Mouse (Mus musculus): Measurements from ENCODE around the gene Wdr27. TPM values are rescaled to one million over a fixed set of nuclear protein-coding genes. Genes with fewer than 3 reads are reported as not detected.

The Wdr27 gene
- total and polyA plus RNA-seq, 3 experiments, result 1.7 to 2.3 (median 2.1) TPM

DNA sequence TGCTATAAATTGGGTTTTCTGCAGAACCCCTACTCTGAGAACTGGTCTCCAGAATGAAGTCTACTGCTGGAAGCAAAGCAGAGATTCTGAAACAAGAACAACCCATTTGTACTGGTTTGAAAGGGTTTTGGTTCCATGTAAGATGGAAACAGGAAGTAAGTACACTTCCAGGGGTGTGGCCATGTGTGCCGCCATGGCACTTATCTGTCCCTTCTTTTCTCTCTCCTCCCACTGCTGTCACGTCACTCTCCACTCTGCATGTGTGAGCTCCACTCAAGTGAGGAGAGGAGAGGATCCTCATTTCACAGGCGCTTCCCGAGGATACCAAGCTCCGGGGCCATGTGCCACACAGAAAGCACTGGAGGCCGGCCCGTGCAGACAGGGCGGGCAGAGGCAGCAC lies 10.5 kb upstream of the Wdr27 start:
- dilution Hi-C loops (cut with MboI; ENCODE audit: extremely low pct_ligation_motif_present, extremely low pct_unique_long_range_greater_than_20kb, low sequenced_read_pairs), result no loop called here
- peaks cover 11 to 52% of the 10 kb centered on the region in 2 experiments for H3K4me1 ChIP-seq (ENCODE audit: control insufficient read depth in 1 of 2, insufficient read depth in 2 of 2)
- peak overlapping the region; percentile 30 for H3K27ac ChIP-seq (ENCODE audit: insufficient read depth, low read depth)
- H3K36me3 ChIP-seq (replicated peaks in 1 of 2; ENCODE audit: control insufficient read depth in 1 of 2, insufficient read depth in 1 of 2, low read length in 1 of 2), result peaks cover 61 to 92% of the 10 kb centered on the region in 2 experiments
- in situ Hi-C loops (cut with MboI; ENCODE audit: low pct_ligation_motif_present, low pct_unique_long_range_greater_than_20kb, low sequenced_read_pairs), result no loop called here
- peaks cover 64% of the 10 kb centered on the region for H3K79me2 ChIP-seq (replicated peaks; ENCODE audit: control insufficient read depth, extremely low read depth, insufficient read depth, poor library complexity, severe bottlenecking)
- no peak overlapping the region for H3K9ac ChIP-seq (ENCODE audit: insufficient read depth, low read depth)
- H3K4me3 ChIP-seq (replicated peaks in 1 of 3; ENCODE audit: low read depth in 2 of 3, low read length in 2 of 3, poor library complexity in 1 of 3), result no peak overlapping the region
- TF ChIP-seq MXI1 (IDR thresholded peaks at IDR 0.05; ENCODE audit: low read depth, low read length), result peak; percentile 57; the same call in 1 of the 2 replicates
- TF ChIP-seq EP300 (IDR thresholded peaks at IDR 0.05; ENCODE audit: low read length), result no peak
- peak; percentile 71 for TF ChIP-seq ELF1 (IDR thresholded peaks at IDR 0.05; ENCODE audit: low read depth, low read length)
- no peak for TF ChIP-seq CHD1 (IDR thresholded peaks at IDR 0.05; ENCODE audit: low read depth, low read length)
- TF ChIP-seq HCFC1 (IDR thresholded peaks at IDR 0.05; ENCODE audit: low read depth, low read length), result 0 out of 2 replicates have a peak, but pooled peaks have one; percentile 18
- no peak for TF ChIP-seq ZKSCAN1 (IDR thresholded peaks at IDR 0.05; ENCODE audit: borderline replicate concordance, low read depth, low read length)
- no peak for TF ChIP-seq BHLHE40 (IDR thresholded peaks at IDR 0.05; ENCODE audit: low read depth, low read length)
- no peak for TF ChIP-seq ETS1 (conservative IDR thresholded peaks at IDR 0.05; ENCODE audit: low read depth, low read length)
- TF ChIP-seq POLR2A (IDR thresholded peaks at IDR 0.05; ENCODE audit: low read depth, low read length), result peak; percentile 26
- peak; percentile 58; the same call in 1 of the 2 replicates for TF ChIP-seq MAX (IDR thresholded peaks at IDR 0.05; ENCODE audit: low read length)
- 0 out of 2 replicates have a peak, but pooled peaks have one; percentile 48 for TF ChIP-seq TBP (conservative IDR thresholded peaks at IDR 0.05; ENCODE audit: low read depth, low read length)
- TF ChIP-seq UBTF (IDR thresholded peaks at IDR 0.05; ENCODE audit: low read depth, low read length), result no peak
- TF ChIP-seq USF1 (IDR thresholded peaks at IDR 0.05; ENCODE audit: low read depth, low read length), result no peak
- no peak for TF ChIP-seq CTCF (conservative IDR thresholded peaks at IDR 0.05 in 1 of 2, IDR thresholded peaks at IDR 0.05 in 1 of 2; ENCODE audit: low read depth in 2 of 2, low read length in 2 of 2)
- TF ChIP-seq RAD21 (IDR thresholded peaks at IDR 0.05; ENCODE audit: low read depth, low read length), result no peak
- peak; percentile 53; the same call in 1 of the 2 replicates for TF ChIP-seq MYC (IDR thresholded peaks at IDR 0.05; ENCODE audit: low read depth, low read length)
- TF ChIP-seq ZC3H11A (IDR thresholded peaks at IDR 0.05; ENCODE audit: low read depth, low read length), result no peak
- no peaks in the 10 kb centered on the region for H3K9me3 ChIP-seq (replicated peaks; ENCODE audit: low read length)
- no peaks in the 10 kb centered on the region for H3K27me3 ChIP-seq (replicated peaks)
- H3K4me2 ChIP-seq (ENCODE audit: insufficient read depth, low read depth, poor library complexity, severe bottlenecking), result no peak overlapping the region
- peak; percentile 83 for DNase-seq (ENCODE audit: extremely low read depth)

DNA sequence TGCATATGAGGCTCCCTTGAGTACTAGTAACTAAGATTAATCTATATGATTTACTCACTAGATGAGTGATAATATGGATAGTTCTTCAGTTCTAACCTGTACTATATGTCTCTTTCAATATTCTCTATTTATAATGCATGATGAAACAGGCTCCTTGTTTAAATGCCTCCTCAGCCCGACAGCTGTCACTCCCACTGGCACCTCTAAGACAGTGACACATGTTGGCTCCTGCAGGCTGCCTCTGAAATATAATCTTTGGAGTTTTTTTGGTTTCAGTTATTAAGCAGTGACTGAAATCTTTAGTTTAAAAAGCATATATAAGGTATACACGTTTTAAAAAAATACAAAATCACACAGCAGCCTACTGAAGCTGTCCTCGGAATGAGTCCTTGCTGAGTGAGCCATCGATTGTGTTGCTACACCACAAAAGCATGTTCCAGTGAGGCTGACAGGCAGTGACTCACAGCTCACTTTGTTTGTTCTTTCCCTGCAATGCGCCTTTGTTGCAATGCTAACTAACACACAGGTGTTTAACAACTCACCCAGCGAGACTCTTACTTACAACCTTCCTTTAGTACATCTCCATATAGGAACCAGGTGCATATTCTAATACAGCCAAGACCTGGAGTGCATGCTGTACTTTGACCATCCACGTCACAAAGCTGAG lies 6.3 kb upstream of the Wdr27 start:
- Histone ChIP-seq H3K36me3 (replicated peaks in 1 of 2; ENCODE audit: control insufficient read depth in 1 of 2, insufficient read depth in 1 of 2, low read length in 1 of 2) (peaks cover 64 to 98% of the 10 kb centered on the region in 2 experiments), H3K9me3 (replicated peaks; ENCODE audit: low read length) (no peaks in the 10 kb centered on the region), H3K27ac (ENCODE audit: insufficient read depth, low read depth) (no peak overlapping the region), H3K4me2 (ENCODE audit: insufficient read depth, low read depth, poor library complexity, severe bottlenecking) (no peak overlapping the region), H3K9ac (ENCODE audit: insufficient read depth, low read depth) (no peak overlapping the region), H3K79me2 (replicated peaks; ENCODE audit: control insufficient read depth, extremely low read depth, insufficient read depth, poor library complexity, severe bottlenecking) (peaks cover 53% of the 10 kb centered on the region), H3K27me3 (replicated peaks) (no peaks in the 10 kb centered on the region), H3K4me3 (replicated peaks in 1 of 3; ENCODE audit: low read depth in 2 of 3, low read length in 2 of 3, poor library complexity in 1 of 3) (no peak overlapping the region), H3K4me1 (ENCODE audit: control insufficient read depth in 1 of 2, insufficient read depth in 2 of 2) (peaks cover 8 to 40% of the 10 kb centered on the region in 2 experiments)
- no peak for TF ChIP-seq NRF1 (IDR thresholded peaks at IDR 0.05; ENCODE audit: low read depth, low read length)
- no peak for TF ChIP-seq SIN3A (IDR thresholded peaks at IDR 0.05; ENCODE audit: low read length)
- TF ChIP-seq ELF1 (IDR thresholded peaks at IDR 0.05; ENCODE audit: low read depth, low read length), result no peak
- TF ChIP-seq UBTF (IDR thresholded peaks at IDR 0.05; ENCODE audit: low read depth, low read length), result no peak
- no peak for TF ChIP-seq ZKSCAN1 (IDR thresholded peaks at IDR 0.05; ENCODE audit: borderline replicate concordance, low read depth, low read length)
- no peak for TF ChIP-seq USF2 (conservative IDR thresholded peaks at IDR 0.05; ENCODE audit: low read depth, low read length)
- TF ChIP-seq NELFE (IDR thresholded peaks at IDR 0.05; ENCODE audit: low read depth, low read length), result no peak
- no peak for TF ChIP-seq ETS1 (conservative IDR thresholded peaks at IDR 0.05; ENCODE audit: low read depth, low read length)
- TF ChIP-seq GABPA (IDR thresholded peaks at IDR 0.05; ENCODE audit: insufficient replicate concordance, low read depth, low read length), result no peak
- no peak for TF ChIP-seq CHD2 (IDR thresholded peaks at IDR 0.05; ENCODE audit: low read length)
- TF ChIP-seq HCFC1 (IDR thresholded peaks at IDR 0.05; ENCODE audit: low read depth, low read length), result no peak
- TF ChIP-seq TBP (conservative IDR thresholded peaks at IDR 0.05; ENCODE audit: low read depth, low read length), result no peak
- no peak for TF ChIP-seq CHD1 (IDR thresholded peaks at IDR 0.05; ENCODE audit: low read depth, low read length)
- TF ChIP-seq IRF4 (IDR thresholded peaks at IDR 0.05; ENCODE audit: low read depth, low read length), result no peak
- no peak for DNase-seq (ENCODE audit: extremely low read depth)
- in situ Hi-C loops (cut with MboI; ENCODE audit: low pct_ligation_motif_present, low pct_unique_long_range_greater_than_20kb, low sequenced_read_pairs), result no loop called here
- dilution Hi-C loops (cut with MboI; ENCODE audit: extremely low pct_ligation_motif_present, extremely low pct_unique_long_range_greater_than_20kb, low sequenced_read_pairs), result no loop called here

Data from CH12.LX (cell line).